Mouse (Mus musculus) adrenal gland (tissue): ENCODE measurements at regions not wholly inside any gene's neighbourhood (a gene's known extent, or its start where the extent isn't known, plus 50 kb on each side); places are given as distances from the start of the nearest gene placed in this dataset.

Source experiments
- intact Hi-C: fragments of 180-260 bp; cut with DNase I; formaldehyde crosslinking; loops from one replicate; pipeline ENCODE4 v1.15.1; 2025

DNA sequence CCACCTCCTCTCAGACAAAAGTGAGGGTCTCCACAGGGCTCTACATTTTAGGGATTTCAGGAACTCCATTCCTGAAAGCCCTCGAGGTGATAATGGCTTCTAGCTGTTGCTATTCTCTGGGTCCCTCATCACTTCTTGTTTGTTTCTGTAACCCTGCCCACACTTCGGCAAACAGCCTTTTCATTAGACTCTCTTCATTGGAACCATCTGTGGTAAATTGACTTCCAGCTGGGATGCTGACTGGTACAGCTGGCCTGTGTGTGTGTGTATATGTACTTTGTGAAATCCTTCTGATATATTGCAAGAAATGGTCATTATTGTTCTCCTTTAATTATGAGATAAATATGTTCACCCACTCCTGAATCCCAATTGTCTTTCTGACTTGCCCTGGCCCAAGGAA is 50.3 kb downstream of the Gm10192 start:
- intact Hi-C loops, result no loop called here

DNA sequence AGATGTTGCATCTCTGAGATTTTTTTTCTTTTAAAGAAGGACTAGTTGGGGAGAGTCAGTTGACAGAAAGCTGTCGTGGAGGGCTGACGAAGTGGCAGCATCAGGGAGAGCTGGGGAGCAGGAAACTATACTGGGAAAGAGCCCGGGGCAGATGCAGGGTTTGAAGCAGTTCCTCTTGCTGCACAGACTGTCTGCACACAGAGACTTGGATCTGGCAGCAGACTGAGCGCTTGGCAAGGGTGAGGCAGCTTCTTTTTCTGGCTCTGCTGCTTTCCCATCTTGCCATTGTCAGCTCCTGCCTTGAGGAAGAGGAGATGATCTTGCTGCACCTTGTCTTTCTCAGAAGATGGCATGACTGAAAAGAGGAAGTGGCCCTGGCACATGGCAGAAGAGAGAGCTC is 55.2 kb downstream of the Gm10192 start:
- intact Hi-C loops, result no loop called here

DNA sequence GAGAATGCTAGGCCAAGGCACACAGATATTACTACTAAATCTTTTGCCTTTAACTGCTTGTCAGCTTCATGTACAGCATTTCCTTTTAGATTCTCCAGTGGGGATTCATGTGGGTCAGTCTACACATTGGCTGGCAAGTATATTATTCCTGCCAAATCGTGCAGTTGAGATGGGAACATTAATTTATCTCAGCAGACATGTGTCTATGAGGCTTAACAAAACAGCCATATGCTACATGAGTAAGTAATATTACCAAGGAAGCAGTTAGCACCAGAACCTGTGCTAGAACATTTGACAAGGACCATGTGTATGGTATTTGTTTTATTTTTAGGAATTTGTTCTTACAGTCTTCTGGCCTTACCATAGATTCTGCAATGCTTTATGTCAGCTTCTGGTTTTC is 59.1 kb downstream of the Gm10192 start:
- intact Hi-C loops, result no loop called here

DNA sequence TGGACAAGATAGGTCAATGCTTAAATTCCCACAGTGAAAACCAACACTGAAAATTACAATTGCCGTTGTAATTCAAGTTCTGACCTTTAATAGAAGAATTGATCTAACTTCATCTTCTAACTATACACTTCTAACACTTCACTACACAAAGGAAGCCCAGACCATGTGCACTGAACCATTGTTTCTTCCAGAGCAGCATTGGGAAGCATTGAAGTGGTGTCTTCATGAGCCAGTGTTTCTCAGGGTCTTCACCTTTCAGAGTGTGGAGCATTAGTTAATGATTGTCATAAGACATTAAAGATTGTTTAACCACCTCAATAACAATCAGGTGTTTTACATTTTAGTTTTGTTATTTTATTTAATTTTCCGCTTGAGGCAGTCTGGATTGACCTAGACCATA is 61.0 kb downstream of the Gm10192 start:
- intact Hi-C loops, result no loop called here

- intact Hi-C loops, result no loop called here
Measured at GRCm38 (mm10) chr4:97119459-97119858, 63.5 kb downstream of the Gm10192 start.

DNA sequence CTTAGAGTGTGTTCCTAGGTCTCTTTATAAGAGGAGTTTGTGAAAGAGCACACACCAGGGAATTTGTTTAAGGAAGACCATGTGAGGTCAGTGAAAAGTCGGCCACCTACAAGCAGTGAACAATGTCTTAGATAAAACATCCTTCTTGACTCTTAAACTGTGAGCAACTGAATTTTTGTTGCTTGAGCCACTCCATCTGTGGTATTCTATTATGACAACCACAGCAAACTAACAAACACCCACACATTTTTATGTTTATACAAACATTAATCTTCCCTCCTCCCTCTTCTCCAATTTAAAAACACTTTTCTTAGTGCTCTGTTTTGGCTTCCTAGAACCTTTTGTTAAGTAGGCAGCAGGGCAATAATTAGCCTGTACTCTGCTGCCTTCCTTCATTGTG is 66.0 kb downstream of the Gm10192 start:
- intact Hi-C loops, result no loop called here

DNA sequence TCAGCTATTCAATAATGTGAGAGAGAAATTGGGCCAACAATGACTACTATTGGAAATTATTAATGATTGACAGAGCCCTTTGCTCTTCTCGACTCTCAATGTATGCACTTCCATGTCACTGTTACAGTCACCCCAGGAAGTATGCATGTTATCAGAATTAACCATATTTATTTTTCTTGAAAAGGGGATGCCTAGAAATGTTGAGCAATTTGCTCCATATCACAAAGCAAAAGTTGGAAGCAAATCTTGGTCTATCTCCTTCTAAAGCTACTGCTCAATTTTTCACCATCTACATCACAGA is 80.3 kb downstream of the Gm10192 start:
- intact Hi-C loops, result no loop called here

DNA sequence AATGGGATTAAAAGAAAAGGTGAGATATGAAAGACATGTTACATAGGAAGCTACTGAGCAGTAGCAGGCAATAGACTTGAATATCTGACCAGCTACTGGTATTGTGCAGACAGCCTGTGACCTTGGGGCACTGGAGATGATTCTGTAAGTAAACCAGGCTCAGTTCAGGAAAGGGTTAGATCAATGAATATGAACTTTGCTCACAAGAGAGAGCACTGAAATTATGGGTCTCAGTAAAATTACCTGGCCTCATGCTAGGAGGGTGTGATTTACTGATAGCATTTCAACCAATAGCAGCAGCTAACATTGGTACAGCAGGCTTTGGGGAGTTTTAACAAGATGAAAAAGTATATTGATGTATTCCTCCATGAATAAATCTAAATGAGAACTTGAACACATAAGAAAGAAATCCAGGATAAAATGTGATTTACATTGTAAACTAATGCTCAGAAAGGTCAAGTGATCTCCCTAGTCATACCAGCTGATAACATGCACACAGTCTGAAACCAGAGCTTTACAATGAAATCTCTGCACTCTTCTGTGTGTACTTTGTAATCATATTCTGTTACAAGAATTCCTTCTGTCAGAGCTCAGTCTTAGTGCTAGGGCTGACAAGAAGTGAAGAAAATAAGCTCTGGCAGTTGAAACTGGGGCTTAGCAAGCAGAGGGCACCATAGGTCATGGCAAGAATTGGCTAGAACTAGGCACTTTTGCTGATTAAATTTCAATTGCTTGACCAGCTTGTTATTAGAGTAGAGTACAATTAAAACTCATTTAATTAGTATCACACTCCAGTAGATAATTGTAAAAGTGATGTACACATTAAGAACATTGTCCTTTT is 80.8 kb downstream of the Gm10192 start:
- intact Hi-C loops, result no loop called here

DNA sequence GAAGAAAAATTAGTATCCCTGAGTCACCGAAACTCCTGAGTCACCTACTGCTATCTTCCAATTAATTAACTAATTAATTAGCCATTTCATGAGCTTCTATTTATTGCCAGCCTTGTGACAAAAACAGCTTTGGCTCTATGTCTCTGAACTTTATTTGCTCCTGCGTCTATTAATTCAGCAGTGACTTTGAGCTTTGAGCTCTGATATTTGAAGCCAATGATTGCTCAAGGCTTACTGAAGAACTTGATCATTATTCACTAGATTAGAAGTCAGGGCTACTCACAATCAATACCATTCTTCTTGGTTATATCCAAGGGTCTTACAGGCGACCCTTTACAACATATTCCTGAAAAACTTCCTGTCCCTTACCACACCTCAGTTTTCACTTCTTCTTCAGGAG is 83.2 kb downstream of the Gm10192 start:
- intact Hi-C loops, result no loop called here

GRCm38 (mm10) chr4:97093576-97093975 is 89.4 kb downstream of the Gm10192 start:
- intact Hi-C loops, result no loop called here

DNA sequence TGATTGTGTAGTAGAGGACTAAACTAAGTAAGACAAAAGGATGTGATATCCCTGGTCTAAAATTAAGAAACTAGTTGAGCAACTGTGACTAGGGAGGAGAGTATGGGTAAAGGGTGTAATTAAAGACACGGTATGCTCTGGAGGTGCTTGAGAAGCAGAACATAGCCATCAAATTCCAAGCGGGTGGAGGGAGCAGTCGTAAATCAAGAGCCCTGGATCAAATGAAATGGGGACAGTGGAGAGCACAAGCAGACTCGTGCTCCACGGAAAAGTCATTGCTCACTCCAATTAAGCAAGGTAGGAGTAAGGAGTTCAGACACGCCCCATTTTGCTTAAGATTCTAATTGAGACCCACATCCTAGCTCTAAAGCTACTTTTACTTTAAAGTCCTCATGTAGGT is 132.2 kb downstream of the Gm10192 start:
- intact Hi-C loops, result no loop called here

DNA sequence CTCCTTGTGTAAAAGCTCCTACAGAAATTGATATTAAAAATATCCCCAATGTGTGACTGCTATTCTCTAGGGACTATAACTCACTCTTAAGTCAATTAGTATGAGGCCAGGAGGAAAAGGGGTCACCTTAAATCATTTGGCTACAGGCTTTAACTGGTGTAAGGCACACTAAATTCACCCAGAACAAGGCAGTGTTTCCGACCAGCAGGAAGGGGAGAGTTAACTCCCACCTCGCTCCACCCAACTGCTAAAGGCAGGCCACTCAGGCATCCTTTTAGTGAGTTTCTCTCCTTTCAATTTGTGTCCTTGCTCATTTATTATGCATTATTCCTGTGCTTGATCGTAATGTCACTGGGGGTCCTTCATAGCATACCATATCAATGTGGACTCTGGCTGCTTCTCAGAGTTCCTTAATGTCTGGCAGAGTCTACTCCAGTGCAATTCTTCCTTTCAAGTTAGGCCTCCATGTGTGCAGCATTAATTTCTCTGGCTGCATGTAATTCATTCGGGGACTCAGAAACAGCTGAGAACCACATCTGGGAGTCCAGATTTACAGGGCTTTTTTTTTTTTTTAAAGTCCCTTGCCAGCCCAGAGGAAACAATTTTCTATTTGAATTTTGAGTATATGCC is 133.8 kb downstream of the Gm10192 start:
- intact Hi-C loops, result no loop called here

- intact Hi-C loops, result loop anchor here (5.0 kb wide), 1 partner anchor 709 kb away; no protein-coding TSS in a partner anchor
Measured at GRCm38 (mm10) chr4:97037693-97038348, 145.1 kb downstream of the Gm10192 start.

GRCm38 (mm10) chr4:97028938-97029337 is 154.0 kb downstream of the Gm10192 start:
- intact Hi-C loops, result no loop called here

GRCm38 (mm10) chr4:97025446-97026040 is 157.4 kb downstream of the Gm10192 start:
- intact Hi-C loops, result no loop called here

DNA sequence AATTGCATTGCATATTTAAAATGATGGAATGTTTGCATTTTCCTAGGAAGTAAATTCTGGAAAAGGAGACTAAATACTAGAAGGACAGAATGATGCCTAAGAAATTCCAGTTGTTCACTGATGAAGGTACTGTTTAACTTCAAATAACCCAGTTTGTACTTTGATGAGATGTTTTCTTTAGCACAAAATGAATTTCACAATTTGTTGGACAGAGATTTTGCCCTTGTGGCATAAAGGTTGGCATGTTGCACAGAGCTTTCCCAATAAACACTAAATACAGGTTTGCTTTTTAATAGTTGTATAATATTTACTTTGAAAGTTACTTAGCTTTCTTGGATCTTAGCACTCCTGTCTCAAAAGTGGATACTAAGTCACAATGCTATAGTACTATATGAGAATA is 181.6 kb downstream of the Gm10192 start:
- intact Hi-C loops, result no loop called here

DNA sequence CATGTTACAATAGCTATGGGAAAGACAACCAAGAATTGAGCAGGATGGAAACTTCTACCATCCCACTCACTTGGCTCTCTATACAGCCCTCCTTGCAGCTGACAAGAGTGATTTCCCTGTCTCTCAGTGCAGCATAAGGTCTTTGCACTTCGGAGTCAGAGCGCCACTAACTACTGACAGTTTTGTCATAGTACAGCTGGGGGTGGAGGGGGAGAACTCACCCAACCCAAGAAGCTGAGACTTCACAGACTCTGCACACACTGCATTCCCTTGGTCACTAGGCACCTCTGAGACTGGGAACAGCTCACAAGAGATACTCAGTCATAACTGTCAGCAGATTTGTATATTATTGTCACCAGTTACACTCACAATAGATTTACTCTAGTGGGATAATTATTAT is 195.3 kb upstream of the Gm12695 start:
- intact Hi-C loops, result no loop called here

DNA sequence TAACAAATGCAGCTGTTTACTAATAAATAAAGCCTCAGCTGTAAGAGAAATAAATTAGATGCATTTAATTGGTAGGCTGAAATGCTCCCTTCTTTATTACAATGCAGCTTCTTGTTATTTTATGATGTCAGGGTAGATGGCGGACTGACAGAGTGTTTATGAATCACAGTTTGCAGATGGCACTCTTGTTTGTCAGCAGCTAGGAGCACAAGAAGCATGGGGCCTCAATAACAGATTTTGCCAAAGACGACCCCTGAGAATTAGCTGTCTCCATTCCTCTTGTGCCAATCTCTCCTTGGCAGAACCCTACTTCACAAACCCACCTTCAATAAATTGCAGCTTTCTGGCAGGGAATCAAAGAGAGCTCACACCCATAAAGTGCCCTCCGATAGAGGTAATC is 194.9 kb upstream of the Gm12695 start:
- intact Hi-C loops, result no loop called here

GRCm38 (mm10) chr4:96974935-96975334 is 189.9 kb upstream of the Gm12695 start:
- intact Hi-C loops, result no loop called here

GRCm38 (mm10) chr4:96973804-96974203 is 188.8 kb upstream of the Gm12695 start:
- intact Hi-C loops, result no loop called here

DNA sequence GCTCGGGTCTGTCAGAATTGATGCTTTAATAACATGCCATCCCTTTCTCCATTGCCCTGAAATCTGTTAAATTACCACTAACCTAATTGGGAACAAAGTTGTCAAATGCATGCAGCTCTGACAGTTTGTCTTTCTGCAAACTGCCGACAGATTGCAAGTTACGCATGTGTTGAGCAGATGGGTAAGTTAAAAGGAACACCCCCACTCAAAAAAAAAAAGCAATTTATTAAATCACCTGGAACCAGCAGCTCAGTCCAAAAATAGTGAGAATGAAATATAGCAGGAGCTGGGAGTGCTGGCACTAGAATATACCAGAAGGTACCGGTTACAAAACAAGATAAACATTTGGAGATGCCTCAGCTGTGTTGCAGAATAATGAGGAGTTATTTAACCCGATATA is 184.2 kb upstream of the Gm12695 start:
- intact Hi-C loops, result no loop called here

DNA sequence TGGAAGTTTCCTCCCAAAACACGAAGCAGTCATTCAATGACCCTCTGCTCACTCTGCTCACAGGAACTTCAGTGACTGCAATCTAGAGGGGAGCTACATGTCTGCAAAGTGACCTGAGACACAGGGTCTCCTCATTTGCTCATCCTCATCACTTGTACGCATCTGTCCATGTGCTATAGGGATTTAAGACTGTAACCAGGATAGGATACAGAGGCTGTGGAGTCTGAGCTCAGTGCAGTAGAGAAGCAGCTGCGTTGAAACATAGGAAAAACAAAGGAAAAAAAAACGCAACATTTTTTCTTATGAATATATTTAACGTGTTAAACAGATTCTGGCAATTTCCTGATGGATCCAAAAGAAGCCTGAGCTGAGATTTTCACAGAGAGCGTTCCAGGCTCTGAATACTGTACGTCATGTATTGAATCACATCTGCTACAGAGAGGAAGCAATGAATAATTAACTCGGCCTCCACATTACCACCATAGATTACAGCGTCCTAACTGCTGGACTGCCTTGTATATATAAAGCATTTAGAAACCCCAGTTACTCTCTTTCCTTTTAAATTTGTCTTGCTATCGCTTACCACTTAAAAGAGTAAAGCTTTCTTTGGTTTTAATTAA is 183.7 kb upstream of the Gm12695 start:
- intact Hi-C loops, result no loop called here
